Mouse (Mus musculus) frontal cortex, postnatal 10 days (tissue): ENCODE measurements around the gene Capg.

Experiments
- DNase-seq, 2 experiments: peaks; one replicate each; pipeline ENCODE4 v3.0.0; 2022; ENCODE audit warnings: low spot score in 2 of 2, mixed read lengths in 1 of 2

Gene Capg

DNA sequence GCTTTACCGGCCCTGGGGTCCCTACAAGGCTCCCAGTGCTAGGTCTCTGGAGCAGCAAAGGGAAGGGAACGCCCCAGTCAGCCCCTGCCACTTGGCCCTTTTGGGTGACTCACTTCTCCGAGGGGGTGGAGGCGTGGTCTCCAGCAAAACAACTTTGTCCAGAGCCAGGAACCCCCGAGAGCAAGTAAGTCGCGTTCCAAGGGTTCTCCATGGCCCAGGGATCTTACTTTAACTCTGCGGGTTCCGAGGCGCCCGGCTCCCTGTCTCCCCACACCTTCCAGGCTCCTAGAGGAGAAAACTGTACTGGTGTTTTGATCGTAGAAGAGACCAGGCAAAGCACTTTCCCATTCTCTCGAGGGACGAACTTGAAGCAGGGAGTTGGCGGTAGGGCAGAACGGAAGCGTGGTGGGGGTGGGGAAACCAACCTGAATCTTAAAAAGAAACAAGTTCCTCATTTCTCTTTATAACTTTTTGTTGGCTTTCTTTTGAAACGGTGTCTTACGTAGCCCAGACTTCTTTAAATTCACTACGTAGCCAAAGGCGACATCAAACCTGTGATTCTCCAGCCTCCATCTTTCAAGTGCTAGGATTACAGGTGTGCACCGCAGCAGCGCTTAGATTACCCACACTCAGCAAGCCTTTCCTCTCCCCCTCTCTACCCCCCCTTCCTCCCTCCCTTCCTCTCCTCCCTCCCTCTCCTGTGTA, at the start of gene Capg:
Gene Capg (plus strand): TSS at position 109 of the 705 bp plus-strand sequence.
- no peak for DNase-seq

DNA sequence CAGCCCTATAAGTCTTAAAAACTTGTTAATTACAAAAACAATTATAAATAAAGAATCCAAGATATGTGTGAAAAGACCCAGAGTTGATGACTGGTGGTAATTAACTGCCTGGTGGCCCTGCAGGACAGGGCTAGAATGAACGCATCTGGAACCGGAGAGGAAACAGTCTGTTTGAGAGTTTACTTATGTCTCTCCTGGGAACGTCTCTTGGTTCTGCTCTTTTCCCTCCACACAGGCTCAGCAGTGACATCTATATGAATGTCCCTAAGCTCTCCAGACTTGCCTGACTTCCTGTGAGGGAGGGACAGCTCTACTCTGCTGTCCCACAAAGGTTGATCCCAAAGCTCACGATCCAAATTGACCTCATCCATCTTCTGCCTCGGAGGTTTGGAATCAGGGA, 45.2 kb upstream of the Capg start:
- DNase-seq: no peak

DNA sequence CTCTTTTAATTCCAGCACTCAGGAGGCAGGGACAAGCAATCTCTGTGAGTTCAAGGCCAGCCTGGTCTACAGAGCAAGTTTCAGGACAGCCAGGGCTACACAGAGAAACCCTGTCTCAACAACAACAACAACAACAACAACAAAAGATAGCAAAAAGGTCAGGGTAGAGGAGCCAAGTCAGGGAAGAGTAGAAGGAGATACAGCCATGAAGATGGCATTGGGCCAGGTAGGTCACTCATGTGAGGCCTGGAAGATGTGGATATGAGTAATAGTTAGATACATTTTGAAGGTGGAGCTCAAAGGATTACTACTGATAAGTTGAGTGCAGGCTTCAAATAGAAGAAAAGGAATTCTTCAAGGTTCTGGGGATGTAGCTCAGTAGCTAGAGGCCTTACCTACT, 40.9 kb upstream of the Capg start:
- DNase-seq: no peak

DNA sequence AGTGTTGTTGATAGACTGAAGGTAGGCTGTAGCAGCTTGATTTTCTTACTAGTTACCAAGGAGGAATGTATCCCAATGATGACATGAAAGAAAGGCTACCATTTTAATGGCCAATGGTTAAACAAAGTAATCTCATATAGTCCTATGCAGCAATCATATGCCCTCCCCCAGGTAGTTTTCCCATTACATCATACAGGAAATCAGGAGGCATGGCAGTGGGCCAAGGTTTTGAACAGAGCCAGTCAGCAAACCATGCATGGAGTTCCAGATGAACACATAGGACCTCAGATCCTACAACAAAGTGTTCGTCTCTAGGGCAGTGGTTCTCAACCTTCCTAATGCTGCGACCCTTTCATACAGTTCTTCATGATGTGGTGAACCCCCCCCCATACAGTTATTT, 40.3 kb upstream of the Capg start:
- no peak for DNase-seq

DNA sequence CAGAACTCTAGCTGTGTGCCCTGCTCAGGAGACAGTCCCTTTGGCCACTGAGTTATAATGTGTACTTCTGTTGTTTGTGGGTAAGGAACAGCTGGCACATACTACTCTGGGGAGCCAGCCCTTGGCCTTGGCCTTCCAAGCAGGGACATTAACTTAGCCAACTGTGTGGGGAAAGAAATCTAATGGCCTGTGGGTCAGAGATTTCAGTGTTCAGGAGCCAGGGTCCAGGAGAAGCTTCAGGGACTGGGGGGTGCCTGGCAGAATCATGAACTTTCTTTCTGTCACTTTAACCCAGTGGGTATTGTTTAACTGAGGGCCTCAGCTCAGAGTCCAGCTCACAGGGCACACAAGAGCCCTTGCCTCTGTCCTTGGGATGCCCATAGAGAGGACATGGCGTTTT, 38.1 kb upstream of the Capg start:
- no peak for DNase-seq

DNA sequence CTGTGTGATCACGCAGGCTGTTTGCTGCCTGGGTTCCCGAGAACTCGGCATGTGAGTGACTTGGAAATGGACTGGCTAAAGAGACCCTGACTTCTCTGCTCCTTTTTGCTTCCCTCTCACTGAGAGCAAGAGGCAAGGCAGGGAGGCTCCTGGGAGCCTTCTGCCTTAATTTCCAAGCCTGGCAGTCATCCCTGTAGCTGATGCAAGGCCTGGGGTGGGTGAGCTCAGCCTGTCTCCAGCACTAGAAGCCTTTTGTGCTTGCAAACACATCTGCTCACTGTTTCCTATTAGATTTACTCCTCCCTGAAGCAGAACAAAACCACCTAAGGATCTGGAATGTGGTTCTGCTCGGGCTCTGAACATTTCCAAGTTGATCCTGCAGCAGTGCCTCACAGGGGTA, 35.6 kb upstream of the Capg start:
- no peak for DNase-seq

DNA sequence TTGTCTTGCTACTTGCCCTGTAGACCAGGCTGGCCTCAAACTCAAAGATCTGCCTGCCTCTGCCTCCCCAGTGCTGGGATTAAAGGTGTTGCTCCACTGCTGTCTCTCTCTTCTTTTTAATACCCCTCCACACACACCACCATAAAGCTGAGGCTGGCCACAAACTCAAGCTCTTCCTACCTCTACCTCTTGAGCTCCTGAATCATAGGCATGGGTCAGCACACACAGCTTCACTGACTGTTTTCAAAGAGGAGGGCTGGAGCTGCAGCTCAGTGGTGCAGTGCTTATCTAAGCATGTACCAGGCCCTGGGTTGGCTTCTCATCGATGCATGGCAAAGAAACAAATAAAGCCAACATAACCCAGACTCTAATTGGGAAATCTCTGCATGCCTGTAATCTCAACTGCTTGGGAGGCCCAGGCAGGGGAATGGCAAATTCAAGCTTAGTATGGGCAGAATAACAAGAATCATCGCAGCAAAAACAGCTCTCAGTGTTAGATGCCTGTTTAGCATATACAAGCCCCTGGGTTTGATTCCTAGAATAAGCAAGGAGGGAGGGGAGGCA, 34.2 kb upstream of the Capg start:
- DNase-seq: no peak

DNA sequence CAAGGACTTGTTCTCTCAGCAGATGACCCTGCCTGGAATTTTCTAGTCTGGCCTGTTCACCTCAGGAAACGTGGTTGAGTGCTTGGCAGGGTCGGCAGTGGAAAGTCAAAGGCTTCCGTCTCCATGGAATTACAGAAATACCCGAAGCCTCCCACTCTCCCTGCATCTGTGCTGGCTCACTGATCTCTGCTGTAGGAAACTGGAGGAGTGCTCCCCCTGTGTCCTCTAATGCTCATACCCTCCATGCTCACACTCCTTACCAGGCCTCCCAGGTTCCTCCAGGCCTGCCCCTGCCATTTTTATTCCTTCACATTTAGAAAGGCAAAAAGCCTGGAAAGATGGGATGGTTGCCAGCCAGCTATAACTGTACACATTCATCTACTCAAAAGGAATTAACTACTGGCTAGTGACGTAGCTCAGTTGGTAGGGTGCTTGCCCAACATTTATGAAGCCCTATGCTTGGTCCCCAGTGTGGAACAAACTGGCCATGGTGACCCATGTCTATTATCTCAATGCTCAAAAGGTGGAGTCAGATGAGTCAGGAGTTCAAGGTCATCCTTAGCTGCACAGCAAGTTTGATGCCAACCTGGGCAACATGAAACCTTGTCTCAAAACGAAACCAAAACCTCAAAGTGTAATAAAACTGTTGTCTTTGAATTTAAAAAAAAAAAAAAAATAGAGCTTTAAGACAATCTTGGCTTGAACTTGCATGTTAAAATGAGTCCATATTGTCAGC, 33.3 kb upstream of the Capg start:
- no peak for DNase-seq

DNA sequence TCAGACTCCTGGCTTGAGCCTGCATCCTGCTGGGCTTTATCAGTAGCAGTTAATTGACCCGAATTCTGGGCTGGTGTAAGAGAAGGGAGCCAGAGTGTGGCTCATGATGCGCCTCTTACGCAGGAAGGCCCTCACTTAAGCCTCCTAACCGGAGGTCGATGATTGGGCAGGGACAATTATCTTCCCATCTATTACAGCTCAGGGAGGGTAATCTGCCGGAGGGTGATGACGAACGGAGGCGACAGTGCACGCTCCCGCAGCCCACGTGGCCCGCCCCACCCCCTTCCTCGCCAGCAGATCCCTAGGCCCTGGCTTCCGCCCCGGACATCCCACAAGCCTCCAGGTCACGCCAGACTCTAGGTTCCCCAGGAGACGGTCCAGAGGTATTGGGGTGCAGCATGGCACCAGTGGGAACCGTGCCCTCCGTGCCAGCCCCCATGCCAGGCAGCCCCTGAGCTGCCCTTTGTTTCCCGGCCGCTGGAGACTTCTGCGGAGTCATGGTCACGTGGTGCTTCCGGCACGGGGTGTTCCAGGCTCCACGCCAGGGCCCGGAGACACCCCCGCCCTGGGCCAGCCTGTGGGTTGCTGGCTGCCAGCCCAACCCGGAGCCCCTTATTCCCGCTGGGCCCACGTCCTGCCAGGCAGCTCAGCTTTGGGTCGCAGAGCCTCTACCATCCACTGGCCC, 31.7 kb upstream of the Capg start:
- peak; percentile 88 to 89 for DNase-seq

DNA sequence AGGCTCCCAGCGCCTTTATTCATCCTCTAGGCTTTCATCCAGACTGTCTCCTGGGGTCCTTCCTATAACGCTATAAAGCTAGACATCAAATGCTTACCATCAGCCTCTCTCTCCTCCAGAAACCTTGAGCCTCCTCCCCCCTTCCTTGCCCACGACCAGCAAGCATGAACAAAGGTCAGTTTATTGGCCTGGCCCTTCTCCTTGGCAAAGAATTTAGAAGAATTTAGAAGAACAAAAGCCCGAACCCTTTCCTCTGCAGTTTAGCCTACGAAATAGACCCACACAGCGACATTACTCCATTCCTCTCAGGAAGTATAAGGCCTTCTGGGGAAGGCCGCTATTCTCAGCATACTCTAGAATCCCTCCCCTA, 31.1 kb upstream of the Capg start:
- no peak for DNase-seq

DNA sequence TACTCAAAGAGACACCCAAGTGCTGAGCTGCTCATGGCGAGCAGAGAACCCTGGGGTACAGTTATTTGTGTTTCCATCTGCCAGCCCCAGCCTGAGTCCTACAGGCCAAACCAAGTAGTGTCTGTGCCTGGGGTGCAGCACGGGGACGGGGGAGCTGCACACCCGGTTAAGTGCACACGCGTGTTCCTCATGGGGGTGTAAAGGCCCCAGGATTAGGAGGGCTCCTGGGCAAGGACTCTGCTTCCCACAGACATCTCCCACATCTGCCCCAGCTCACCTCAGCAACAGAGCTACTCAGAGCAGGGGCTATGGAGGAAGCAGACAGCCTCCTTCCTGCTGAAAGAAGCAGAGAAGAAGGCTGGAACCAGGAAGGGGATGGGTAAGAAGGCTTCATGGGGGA, 28.5 kb upstream of the Capg start:
- no peak for DNase-seq

DNA sequence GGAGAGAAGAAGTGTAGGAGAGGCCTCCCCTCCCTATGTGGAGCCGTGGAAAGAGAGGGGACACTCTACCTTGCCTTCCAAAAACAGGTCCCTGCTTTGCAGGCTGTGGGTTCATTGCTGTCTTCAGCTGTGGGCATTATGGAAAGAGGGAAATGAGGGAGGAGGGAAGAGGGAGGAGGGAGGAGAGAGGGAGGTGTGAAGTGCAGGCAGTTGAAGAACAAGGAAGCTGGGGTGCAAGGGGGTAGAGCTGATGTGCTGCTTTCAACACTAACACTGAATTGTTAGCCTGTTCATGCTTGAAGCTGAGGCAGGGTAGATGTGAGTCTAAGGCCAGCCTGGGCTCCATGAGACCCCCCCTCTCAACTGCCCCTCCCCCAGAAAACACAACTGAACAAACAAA, 25.3 kb upstream of the Capg start:
- DNase-seq: no peak

DNA sequence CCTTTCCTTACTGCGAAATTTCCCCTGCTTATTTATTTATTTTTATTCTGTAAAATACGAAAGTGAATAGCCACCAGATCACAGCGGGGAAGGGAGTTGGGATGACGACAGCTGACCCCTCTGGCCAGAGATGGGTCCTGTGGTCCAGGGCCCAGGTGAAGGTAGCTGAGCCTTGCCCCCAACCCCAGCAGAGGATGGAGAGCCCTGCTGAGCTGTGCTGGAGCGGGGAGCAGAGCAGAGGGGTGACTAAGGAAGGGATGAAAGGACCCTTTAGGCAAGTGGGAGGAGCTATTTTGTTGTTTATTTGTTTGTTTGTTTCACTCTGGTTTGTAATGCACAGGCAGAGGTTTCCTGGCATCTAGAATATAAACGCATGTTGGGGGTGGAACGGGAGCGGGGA, 24.9 kb upstream of the Capg start:
- DNase-seq: no peak

DNA sequence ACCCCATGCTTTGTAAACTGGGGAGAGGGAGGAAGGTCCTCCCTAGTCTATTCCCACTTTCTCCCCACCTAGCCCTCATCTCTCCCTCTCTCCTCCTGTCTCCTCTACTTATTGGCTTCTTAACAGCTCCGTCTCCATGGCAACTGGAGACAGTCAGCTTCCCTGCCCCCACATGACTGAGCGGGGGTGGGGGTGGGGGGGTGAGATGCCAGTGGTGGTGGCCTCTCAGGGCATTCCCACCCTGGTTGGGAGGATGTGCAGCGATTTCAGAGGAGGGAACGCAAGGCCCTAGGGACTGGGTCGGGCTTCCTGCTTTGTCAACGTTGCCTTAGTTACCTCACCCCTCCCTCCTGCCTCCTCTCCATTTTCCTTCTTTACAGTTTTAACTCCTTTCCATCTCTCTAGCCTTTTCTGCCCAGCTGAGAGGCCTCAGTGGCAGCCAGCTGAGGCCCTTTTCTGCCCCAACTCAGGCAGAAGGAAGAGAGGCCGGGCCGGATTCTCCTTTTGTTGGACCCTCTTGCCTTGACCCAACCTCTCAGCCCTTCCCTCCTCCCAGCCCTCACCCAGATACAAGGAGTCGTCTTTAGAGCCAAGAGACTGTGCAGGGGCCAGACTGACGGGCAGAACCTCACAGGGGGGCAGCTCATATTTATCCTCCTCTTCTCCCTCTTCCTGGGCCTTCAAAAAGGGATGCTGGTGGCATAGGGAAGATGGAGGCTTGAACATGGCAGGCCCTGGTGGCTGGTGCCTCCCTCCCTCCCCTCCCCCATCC, 24.1 kb upstream of the Capg start:
- DNase-seq: peak; percentile 57 to 61

DNA sequence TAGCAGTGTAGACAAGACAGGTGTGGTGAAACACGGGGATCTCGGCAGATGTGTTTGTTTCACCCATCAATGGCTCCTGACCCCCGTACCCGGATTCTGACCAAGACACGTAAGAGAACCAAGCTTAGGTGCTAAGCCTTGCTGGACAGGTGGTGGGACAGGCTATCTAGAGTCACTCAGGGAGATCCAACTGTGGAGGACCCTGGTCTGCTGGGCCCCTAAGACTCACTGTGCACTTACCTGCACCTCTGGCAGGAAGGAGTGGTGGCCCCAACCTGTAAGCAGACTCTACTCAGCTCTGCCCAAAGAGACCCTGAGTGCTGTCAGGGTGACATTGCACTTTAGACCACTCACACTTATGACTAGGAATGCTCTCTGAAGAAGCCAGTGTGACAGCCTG, 23.3 kb upstream of the Capg start:
- DNase-seq: no peak

DNA sequence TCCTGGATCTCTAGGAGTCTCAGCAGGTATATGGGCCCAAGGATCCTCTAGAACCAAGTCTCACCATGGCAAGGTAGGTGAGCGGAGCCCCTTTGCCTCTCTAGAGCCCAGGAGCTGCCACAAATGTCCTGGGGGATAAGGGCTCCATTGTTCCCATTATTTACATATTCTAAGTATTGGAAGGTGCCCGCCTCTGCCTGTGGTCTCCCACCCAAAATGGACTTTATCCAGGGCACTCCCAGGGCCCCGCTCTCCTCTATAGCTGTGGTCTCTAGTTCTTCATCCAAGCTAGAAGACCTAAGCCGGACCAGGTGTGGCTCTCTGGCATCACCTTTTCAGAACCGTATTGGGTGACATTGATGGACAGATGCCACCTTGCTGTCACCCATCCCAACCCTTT, 22.6 kb upstream of the Capg start, which contains the start of gene Sh2d6:
Gene Sh2d6 (minus strand): TSS at position 101 of the 400 bp plus-strand sequence.
- DNase-seq: no peak

DNA sequence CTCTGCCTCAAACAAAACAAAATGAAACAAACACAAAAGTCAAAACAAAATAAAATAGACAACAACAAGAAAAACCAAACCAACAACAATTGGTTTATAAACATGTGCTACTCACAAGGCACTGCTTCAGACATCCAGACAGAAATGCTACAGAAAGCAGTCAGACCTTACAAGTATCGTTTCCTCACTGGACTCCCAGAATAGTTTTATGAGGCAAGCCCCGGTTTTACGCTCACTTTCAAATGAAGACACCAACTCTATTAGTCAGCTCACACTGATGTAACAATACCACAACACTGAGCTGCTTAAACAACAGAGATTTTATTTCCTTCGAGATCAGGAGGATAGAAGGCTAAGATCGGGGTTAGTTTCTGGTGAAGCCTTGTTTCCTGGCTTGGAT, 21.9 kb upstream of the Capg start:
- DNase-seq: no peak

DNA sequence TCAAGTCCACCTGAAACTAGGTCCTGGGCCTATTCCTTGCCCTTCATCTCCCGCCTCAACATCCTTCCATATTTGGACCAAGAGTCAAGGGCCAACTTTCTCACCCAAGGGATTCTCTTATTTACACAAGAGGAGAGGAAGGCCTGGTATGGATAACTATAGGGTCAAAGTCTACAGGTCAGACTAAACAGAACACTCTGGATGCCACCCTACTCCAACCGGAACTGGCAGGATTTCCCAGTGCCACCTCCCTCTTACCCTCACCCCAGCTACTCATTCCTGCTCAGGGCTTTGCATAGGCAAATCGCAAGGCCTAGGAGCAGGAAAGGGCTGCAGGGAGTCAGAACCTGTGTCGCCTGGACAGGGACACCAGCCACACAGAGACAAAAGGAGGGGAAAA, 21.0 kb upstream of the Capg start:
- DNase-seq: no peak

DNA sequence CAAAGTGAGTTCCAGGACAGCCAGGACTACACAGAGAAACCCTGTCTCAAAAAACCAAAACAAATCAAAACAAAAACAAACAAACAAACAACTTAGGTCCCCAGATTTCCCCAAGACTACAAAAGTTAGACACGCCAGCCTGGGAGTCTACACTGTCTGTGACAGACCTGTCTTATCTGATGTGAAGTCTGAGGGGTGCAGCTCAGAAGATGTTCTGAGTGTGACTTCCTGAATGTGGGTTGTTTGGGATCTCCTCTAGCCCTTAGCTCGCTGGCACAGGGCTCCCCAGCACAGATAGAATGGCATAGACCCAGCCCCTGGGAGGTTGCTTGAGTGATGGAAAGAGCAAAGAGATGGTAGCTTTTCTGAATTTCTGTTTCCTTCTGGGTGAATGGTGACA, 20.0 kb upstream of the Capg start:
- no peak for DNase-seq

DNA sequence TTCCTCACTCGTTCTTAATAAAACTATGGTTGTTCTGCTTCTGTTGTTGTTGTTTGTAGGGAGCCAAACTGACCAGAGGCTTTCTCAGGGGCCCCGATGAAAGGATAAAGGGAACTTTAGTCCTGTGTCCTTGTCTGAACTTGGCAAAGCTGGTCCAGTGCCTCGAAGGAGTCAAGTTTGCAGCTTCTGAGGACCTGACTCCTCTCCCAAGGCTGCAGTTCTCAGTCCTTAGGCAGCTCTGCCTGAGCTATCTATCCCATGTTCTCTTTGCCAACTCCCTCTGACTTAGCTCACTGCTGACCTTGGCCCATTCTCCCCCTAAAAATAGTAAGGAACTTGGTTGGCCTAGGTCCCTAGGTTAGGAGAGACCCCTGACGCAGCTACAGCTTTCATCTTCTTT, 17.1 kb upstream of the Capg start:
- DNase-seq: no peak

DNA sequence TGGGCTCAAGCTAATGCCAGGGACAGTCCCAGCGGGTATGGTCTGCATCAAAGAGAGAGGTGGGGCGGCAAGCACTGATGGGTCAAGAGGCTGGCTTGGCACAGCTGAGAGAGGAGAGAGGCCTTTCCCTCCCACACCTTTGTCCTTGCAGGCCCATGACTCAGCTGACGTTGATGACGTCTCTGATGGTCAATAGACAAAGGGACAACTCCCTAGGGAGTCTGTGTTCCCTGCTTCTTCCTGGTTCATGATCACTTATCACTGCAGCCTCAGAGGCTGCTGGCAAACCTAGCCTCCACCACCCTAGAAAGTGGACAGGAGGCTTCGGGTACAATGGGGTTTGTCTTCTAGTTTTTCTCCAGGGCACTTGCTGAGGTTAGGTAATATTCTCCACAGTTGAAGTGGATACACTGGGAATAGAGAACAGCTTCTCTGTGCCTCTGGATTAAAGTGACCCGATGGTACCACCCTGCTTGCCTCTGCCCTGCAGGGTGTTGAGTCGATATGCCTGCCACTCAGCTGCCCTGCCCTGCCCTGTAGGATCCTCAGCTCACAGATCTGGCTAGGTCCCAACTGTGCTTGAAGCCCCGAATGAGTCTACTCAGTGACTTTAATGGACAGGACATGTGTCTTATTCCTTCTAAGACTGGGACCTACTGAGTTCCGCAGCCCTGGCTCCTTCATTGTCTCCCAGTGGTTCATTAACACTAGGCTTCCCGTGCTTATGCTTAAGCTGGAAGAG, 15.6 kb upstream of the Capg start:
- no peak for DNase-seq
